Mouse (Mus musculus) intestine, embryonic 14.5 days (tissue): ENCODE measurements around the gene Usp48. TPM values are rescaled to one million over a fixed set of nuclear protein-coding genes. Genes with fewer than 3 reads are reported as not detected.

ENCODE experiments used
- ATAC-seq: fragments of 200-750 bp; cut with Nextera tagmentation; replicated peaks from 2 replicates; pipeline ENCODE4 v1.8.0; 2017; ENCODE audit warnings: low read depth, moderate number of reproducible peaks, moderate TSS enrichment, moderate library complexity; ENCODE audit not compliant: low FRiP score, low TSS enrichment
- DNase-seq: peaks from one replicate; pipeline ENCODE4 v3.0.0-alpha.2; 2018; ENCODE audit warnings: low spot score
- H3K27ac ChIP-seq: fragments of 300-500 bp; sonication (generic); 2 replicates; pipeline ENCODE4 v1.5.1; 2014; ENCODE audit warnings: low read depth, mild to moderate bottlenecking, control low read depth
- H3K27me3 ChIP-seq: fragments of 300-500 bp; sonication (generic); replicated peaks from 2 replicates; pipeline ENCODE4 v1.6.1; 2014; ENCODE audit warnings: low read length, control low read depth; ENCODE audit not compliant: control insufficient read depth, insufficient read depth
- H3K36me3 ChIP-seq: fragments of 300-500 bp; sonication (generic); 2 replicates; pipeline ENCODE4 v1.6.1; 2014; ENCODE audit warnings: low read length, control low read depth; ENCODE audit not compliant: control insufficient read depth, insufficient read depth
- H3K4me1 ChIP-seq: fragments of 300-500 bp; sonication (generic); replicated peaks from 2 replicates; pipeline ENCODE4 v1.6.1; 2014; ENCODE audit warnings: low read length, control low read depth, mixed read lengths; ENCODE audit not compliant: control insufficient read depth, insufficient read depth
- H3K4me2 ChIP-seq: fragments of 300-500 bp; sonication (generic); 2 replicates; pipeline ENCODE4 v1.6.1; 2014; ENCODE audit warnings: low read length
- H3K4me3 ChIP-seq: fragments of 300-500 bp; sonication (generic); 2 replicates; pipeline ENCODE4 v1.5.1; 2014; ENCODE audit warnings: low read depth, low read length, control low read depth, mixed read lengths
- H3K9ac ChIP-seq: fragments of 300-500 bp; sonication (generic); 2 replicates; pipeline ENCODE4 v1.6.1; 2014; ENCODE audit warnings: mild to moderate bottlenecking, low read length
- H3K9me3 ChIP-seq: fragments of 300-500 bp; sonication (generic); 2 replicates; pipeline ENCODE4 v1.6.1; 2016; ENCODE audit warnings: low read length, control low read depth; ENCODE audit not compliant: control insufficient read depth
- WGBS: fragments of 180-500 bp; shearing (Covaris S2); extraction: QIAGEN DNeasy Blood & Tissue Kit; methylation state at CpG from one replicate; pipeline ENCODE4 v1.1.7; 2014; 5-methylcytosine and 5-hydroxymethylcytosine counted together
- polyA plus RNA-seq: library from polyadenylated mRNA; unstranded; fragments of >200 nt; fragmentation: Nextera tagmentation; extraction: Ambion mirVana; gene quantifications from 2 replicates; pipeline ENCODE4 v1.2.1, GENCODE M21; 2014

The Usp48 gene
- polyA plus RNA-seq, 1 experiment from 2014 or later, result 72.4 TPM

DNA sequence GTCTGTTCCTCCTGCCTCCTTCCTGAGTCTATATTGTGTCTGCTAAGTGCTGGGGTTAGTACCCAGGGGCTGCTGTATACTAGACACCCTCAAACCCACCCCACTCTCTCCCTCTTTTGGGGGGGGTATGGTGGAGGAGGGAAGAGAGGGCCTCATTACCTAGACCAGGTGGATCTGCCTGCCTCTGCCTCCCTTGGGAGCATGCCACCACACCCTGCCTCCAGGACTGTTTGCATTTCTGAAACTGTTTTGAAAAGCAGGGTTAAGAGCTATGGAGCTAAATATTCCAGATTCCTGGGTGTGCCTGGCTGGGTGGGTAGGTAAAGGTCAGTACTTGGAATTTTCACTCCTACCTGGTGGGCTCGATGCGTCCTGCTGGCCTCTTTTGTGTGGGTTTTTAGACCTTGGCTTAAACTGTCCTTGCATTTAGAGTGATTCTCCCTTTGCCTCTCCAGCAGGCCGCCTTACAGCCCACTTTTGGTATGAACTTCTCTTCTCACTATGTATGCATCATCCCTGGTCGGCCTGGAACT is 3.6 kb downstream of the Usp48 start:
- Histone ChIP-seq H3K9me3 (no peaks in the 10 kb centered on the region), H3K9ac (no peak overlapping the region), H3K4me1 (peaks cover 18% of the 10 kb centered on the region), H3K4me3 (no peak overlapping the region), H3K4me2 (no peak overlapping the region), H3K27me3 (no peaks in the 10 kb centered on the region), H3K27ac (no peak overlapping the region), H3K36me3 (no peaks in the 10 kb centered on the region)
- no peak for DNase-seq
- no peak for ATAC-seq
- 92% methylated on average over 4 of the region's 4 CpGs for WGBS

DNA sequence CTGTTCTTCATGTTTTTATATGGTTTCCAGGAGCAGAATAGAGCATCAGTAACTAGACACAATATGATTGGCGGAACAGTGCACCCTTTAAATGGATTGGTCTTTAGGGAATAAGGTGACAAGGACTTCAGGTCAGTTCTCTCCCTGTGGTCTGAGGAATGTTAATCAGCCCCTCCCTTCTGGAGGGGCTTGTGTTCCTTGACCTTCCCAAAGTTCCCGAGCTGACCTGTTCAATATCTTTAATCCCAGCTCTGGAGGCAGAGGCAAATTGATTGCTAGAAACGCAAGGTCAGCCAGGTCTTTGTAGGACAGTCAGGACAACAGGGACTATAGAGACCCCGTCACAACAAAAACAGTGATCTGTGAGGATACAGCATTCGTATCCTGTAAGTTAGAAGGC is 5.0 kb downstream of the Usp48 start:
- H3K27ac ChIP-seq, result no peak overlapping the region
- peaks cover 18% of the 10 kb centered on the region for H3K4me1 ChIP-seq
- 77% methylated on average over 5 of the region's 5 CpGs for WGBS
- no peaks in the 10 kb centered on the region for H3K27me3 ChIP-seq
- ATAC-seq, result no peak
- no peak for DNase-seq
- H3K4me3 ChIP-seq, result no peak overlapping the region
- H3K36me3 ChIP-seq, result no peaks in the 10 kb centered on the region
- H3K9ac ChIP-seq, result no peak overlapping the region
- H3K9me3 ChIP-seq, result no peaks in the 10 kb centered on the region
- H3K4me2 ChIP-seq, result no peak overlapping the region

DNA sequence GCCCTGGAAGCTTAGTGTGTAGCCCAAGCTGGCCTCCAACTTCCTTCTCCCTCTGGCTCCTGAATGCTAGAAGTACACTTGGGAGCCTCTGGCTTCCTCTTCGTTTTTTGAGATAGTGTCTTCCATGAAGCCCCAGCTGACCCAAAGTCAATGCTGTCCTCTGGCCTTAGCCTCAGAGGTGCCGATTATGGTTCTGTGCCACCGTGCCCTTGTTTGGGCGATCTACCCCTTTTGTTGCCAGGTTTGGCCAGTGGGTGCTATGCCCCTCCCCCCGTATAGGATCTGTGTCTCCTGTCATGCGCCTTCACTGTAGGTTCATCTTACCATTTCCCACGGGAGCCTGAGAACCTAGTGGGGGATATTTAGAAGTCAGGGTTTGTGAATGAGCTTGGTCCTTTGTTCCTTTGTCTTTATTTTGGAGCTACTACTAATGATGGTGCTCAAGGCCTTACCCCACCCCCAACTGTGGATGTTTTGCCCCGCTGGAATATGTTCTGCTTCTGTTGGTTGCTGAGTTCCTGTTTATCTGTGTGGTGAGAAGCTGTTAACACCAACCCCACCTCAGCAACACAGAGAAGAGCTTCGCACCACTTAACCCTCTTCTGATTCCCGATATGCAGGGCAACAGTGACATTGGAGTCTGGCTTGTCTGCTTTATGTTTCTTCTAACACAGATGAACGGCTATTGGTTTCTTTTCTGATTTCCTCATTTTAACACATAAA is 10.1 kb downstream of the Usp48 start:
- no peak for ATAC-seq
- no peak for DNase-seq
- Histone ChIP-seq H3K4me2 (no peak overlapping the region), H3K27me3 (no peaks in the 10 kb centered on the region), H3K4me1 (0 out of 2 replicates have a peak, but pooled peaks cover 5% of the 10 kb centered on the region), H3K9ac (no peak overlapping the region), H3K27ac (no peak overlapping the region), H3K4me3 (no peak overlapping the region), H3K9me3 (no peaks in the 10 kb centered on the region), H3K36me3 (peaks cover 34% of the 10 kb centered on the region)
- WGBS, result 76% methylated on average over 11 of the region's 11 CpGs

DNA sequence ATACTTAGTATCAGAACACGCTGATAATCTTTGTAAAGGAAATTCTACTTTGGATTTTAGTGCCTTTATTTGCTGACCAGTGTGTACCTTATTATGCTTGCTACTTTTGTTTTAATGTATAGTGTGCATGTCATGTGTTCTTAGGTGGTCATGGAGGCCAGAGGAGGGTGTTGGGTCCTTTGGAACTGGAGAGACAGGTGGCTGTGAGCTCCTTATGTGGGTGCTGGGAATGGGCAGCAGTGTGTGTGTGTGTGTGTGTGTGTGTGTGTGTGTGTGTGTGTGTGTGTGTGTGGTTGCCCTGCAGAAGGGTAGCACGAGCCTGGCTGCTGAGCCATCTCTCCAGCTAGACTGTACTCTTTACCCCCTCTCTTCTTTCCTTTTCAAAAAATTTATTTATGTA is 13.5 kb downstream of the Usp48 start:
- H3K9ac ChIP-seq, result no peak overlapping the region
- 97% methylated on average over 2 of the region's 2 CpGs for WGBS
- ATAC-seq, result no peak
- H3K27me3 ChIP-seq, result no peaks in the 10 kb centered on the region
- H3K36me3 ChIP-seq, result peaks cover 60% of the 10 kb centered on the region
- no peak for DNase-seq
- H3K27ac ChIP-seq, result no peak overlapping the region
- no peaks in the 10 kb centered on the region for H3K9me3 ChIP-seq
- H3K4me3 ChIP-seq, result no peak overlapping the region
- H3K4me1 ChIP-seq, result peaks cover 9% of the 10 kb centered on the region; the same call in 1 of the 2 replicates
- no peak overlapping the region for H3K4me2 ChIP-seq

DNA sequence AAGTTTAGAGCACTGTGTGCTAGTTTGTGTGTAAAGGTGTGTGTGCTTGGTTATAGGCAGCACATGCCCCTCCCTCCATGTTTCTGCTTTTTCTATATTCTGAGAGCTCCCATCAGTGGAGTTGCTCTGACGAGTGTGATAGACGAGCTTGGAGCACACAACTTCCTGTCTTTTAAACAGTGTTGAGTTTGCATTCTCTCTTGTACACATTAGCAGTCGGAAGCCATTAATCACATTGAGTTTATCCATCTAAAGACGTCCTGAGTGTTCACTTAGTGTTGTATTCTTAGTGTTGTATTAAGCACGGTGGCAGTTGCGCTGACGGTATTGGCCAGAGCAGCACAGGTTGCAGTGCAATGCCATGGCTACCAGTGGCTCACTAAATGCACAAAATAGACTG is 15.7 kb downstream of the Usp48 start:
- Histone ChIP-seq H3K4me2 (no peak overlapping the region), H3K4me1 (peaks cover 9% of the 10 kb centered on the region; the same call in 1 of the 2 replicates), H3K27ac (no peak overlapping the region), H3K36me3 (peaks cover 82% of the 10 kb centered on the region), H3K4me3 (no peak overlapping the region), H3K9me3 (no peaks in the 10 kb centered on the region), H3K9ac (no peak overlapping the region), H3K27me3 (no peaks in the 10 kb centered on the region)
- ATAC-seq, result no peak
- 48% methylated on average over 7 of the region's 7 CpGs for WGBS
- DNase-seq, result no peak

DNA sequence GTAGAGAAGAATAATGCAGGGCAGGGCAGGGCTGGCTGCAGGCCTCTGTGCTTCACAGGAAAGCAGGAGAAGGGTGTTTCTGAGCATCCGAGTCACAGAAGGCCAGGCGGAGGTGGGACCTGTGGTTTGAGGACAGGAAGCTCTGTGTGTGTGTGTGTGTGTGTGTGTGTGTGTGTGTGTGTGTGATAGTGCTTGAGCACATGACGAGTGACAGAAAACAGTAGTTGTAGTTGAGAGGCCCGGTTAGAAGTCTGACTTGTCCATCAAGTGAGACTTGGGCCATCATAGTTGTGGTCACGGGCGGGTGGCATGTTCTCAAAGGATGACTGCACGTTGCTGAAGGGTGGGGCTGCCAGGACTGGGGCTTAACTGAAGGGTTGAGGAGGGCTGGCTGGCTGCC is 16.1 kb downstream of the Usp48 start:
- no peak overlapping the region for H3K9ac ChIP-seq
- no peaks in the 10 kb centered on the region for H3K27me3 ChIP-seq
- no peak overlapping the region for H3K4me3 ChIP-seq
- no peak overlapping the region for H3K27ac ChIP-seq
- H3K4me1 ChIP-seq, result peaks cover 9% of the 10 kb centered on the region; the same call in 1 of the 2 replicates
- H3K9me3 ChIP-seq, result no peaks in the 10 kb centered on the region
- 69% methylated on average over 7 of the region's 7 CpGs for WGBS
- H3K36me3 ChIP-seq, result peaks cover 85% of the 10 kb centered on the region
- DNase-seq (no peak), ATAC-seq (no peak)
- no peak overlapping the region for H3K4me2 ChIP-seq

DNA sequence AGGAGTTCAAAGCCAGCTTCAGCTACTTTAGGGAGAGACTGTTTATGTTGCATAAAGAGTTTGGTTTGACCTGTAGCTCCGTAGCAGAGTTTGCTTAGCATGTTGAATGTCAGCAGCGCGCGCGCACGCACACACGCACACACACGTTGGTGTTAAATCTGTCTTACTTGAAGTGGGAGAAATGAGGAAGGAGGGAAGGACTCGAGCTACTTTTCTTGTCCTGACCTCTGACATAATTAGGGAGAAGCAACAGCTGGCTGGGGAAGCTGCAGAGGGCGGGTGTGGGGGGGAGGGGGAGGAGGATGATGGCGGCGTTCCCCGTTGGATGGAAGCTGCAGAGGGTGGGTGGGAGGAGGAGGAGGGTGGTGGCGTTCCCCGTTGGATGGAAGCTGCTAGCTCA is 16.7 kb downstream of the Usp48 start:
- 61% methylated on average over 15 of the region's 15 CpGs for WGBS
- no peak overlapping the region for H3K4me2 ChIP-seq
- H3K27ac ChIP-seq, result no peak overlapping the region
- no peak for DNase-seq
- H3K9ac ChIP-seq, result no peak overlapping the region
- ATAC-seq, result no peak
- H3K4me3 ChIP-seq, result no peak overlapping the region
- H3K27me3 ChIP-seq, result no peaks in the 10 kb centered on the region
- peaks cover 84% of the 10 kb centered on the region for H3K36me3 ChIP-seq
- H3K9me3 ChIP-seq, result no peaks in the 10 kb centered on the region
- H3K4me1 ChIP-seq, result peaks cover 9% of the 10 kb centered on the region; the same call in 1 of the 2 replicates

DNA sequence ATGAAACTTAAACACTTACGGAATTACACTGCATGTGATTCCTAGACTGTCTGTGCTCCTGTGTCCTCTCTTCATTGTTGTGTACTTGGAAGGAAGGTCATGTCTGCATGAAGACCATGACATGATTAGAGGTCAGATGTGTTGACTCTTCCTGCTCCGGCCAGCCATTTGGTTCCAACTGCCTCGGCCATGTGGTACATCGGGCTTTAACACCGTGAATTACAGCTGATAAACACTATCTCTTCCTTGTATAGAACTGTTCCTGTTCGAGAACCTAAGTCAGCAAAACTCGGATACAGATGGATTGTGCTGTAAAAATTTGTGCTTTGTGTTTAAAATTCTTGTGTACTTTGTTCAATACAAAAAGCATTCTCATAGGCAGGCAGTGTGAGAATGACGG is 29.3 kb downstream of the Usp48 start:
- H3K4me1 ChIP-seq, result no peaks in the 10 kb centered on the region
- H3K9me3 ChIP-seq, result no peaks in the 10 kb centered on the region
- no peak for DNase-seq
- no peaks in the 10 kb centered on the region for H3K27me3 ChIP-seq
- H3K4me2 ChIP-seq, result no peak overlapping the region
- peaks cover 92% of the 10 kb centered on the region for H3K36me3 ChIP-seq
- WGBS, result 93% methylated on average over 8 of the region's 8 CpGs
- no peak overlapping the region for H3K27ac ChIP-seq
- H3K9ac ChIP-seq, result no peak overlapping the region
- no peak overlapping the region for H3K4me3 ChIP-seq
- ATAC-seq, result no peak
